8 mouse cellular contexts compared by ENCODE assay signal in the genomic region with DNA sequence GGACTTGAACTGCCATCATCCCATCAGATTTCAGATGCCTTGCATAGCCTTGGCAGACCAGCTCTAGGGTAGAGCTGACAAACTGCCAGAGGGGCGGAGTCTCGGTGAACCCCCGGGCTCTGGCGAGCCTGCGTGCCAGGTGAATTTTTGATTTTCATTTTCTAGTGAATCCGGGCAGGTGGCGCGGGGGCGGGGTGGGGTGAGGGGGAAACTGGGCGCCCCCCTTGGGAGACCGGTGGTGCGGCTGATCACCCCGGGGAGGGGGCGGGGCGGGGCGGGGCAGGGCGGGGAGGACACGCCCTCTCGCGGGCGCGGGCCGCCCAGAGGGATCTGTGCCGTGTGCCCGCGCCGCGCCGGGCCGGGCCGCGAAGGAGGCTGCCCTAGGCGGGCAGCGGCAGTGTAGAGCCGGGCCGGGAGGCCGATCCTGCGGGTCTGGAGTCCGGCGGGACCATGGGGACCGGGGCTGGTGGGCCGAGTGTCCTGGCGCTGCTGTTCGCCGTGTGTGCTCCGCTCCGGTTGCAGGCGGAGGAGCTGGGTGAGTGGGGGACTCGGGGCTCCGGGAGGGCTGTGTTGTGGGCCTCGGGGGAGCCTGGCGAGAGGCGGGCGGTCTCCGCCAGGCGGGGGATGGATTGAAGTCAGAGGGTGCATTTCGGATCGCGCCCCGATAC. TPM values are rescaled to one million over a fixed set of nuclear protein-coding genes. Genes with fewer than 3 reads are reported as not detected.
DNase-seq lines count a peak whose midpoint lies in the region; ATAC-seq lines count a peak whose summit lies in the region.

A gene (plus strand): TSS at position 319 of the 668 bp plus-strand sequence.

- no peaks in the 10 kb centered on the region for H3K36me3 ChIP-seq in embryonic facial prominence, embryonic 14.5 days (ENCODE audit: control insufficient read depth, insufficient read depth, low read length)
- no peaks in the 10 kb centered on the region for H3K36me3 ChIP-seq in heart, embryonic 12.5 days
- H3K36me3 ChIP-seq in kidney, embryonic 15.5 days = no peaks in the 10 kb centered on the region; the same call in 1 of the 2 replicates
- H3K36me3 ChIP-seq in liver, embryonic 11.5 days (ENCODE audit: control insufficient read depth, insufficient read depth, low read length) = no peaks in the 10 kb centered on the region
- H3K36me3 ChIP-seq in splenic B cell, adult 2 months (ENCODE audit: control insufficient read depth, insufficient read depth, low read length, poor library complexity, severe bottlenecking) = no peaks in the 10 kb centered on the region

- no peaks in the 10 kb centered on the region for H3K9me3 ChIP-seq in embryonic facial prominence, embryonic 14.5 days (ENCODE audit: control insufficient read depth, low read length)
- no peaks in the 10 kb centered on the region for H3K9me3 ChIP-seq in heart, embryonic 12.5 days (replicated peaks)
- no peaks in the 10 kb centered on the region for H3K9me3 ChIP-seq in kidney, embryonic 15.5 days (replicated peaks)
- H3K9me3 ChIP-seq in liver, embryonic 11.5 days (ENCODE audit: control insufficient read depth, low read length) = no peaks in the 10 kb centered on the region

- DNase-seq in A20 (ENCODE audit: low read depth, low spot score) = peak; percentile 88
- DNase-seq in adrenal gland, postnatal 36 days = peak; percentile 69 to 78
- peak; percentile 78 for DNase-seq in embryonic facial prominence, embryonic 14.5 days (ENCODE audit: low spot score)
- DNase-seq in liver, embryonic 11.5 days (ENCODE audit: low spot score) = peak; percentile 78
- DNase-seq in naive thymus-derived CD4-positive, alpha-beta T cell, adult 2 months (ENCODE audit: low read depth) = peak; percentile 24
- peak; percentile 78 for DNase-seq in splenic B cell, adult 2 months (ENCODE audit: low read depth, low spot score)

- WGBS in embryonic facial prominence, embryonic 14.5 days = 0% methylated on average over 8 of the region's 60 CpGs
- under 1% methylated on average over 57 of the region's 60 CpGs for WGBS in heart, embryonic 12.5 days
- under 1% methylated on average over 59 of the region's 60 CpGs for WGBS in kidney, embryonic 15.5 days
- WGBS in liver, embryonic 11.5 days = under 1% methylated on average over 52 of the region's 60 CpGs

- H3K4me2 ChIP-seq in embryonic facial prominence, embryonic 14.5 days (ENCODE audit: low read depth, low read length) = peak within 1 kb of the TSS; percentile 87
- peak within 1 kb of the TSS; percentile 82 for H3K4me2 ChIP-seq in heart, embryonic 12.5 days
- peak within 1 kb of the TSS; percentile 71 for H3K4me2 ChIP-seq in kidney, embryonic 15.5 days
- peak within 1 kb of the TSS; percentile 93 for H3K4me2 ChIP-seq in liver, embryonic 11.5 days

- H3K27me3 ChIP-seq in embryonic facial prominence, embryonic 14.5 days (replicated peaks; ENCODE audit: control insufficient read depth, insufficient read depth, low read length) = no peaks in the 10 kb centered on the region
- H3K27me3 ChIP-seq in heart, embryonic 12.5 days (replicated peaks) = no peaks in the 10 kb centered on the region
- H3K27me3 ChIP-seq in kidney, embryonic 15.5 days = no peaks in the 10 kb centered on the region
- no peaks in the 10 kb centered on the region for H3K27me3 ChIP-seq in liver, embryonic 11.5 days (replicated peaks; ENCODE audit: control insufficient read depth, insufficient read depth, low read length)
- 0 out of 2 replicates have a peak, but pooled peaks cover 2% of the 10 kb centered on the region for H3K27me3 ChIP-seq in splenic B cell, adult 2 months (ENCODE audit: control insufficient read depth, insufficient read depth, low read length, poor library complexity, severe bottlenecking)

- H3K27ac ChIP-seq in embryonic facial prominence, embryonic 14.5 days (replicated peaks; ENCODE audit: low read depth, low read length) = peak within 1 kb of the TSS; percentile 74
- H3K27ac ChIP-seq in heart, embryonic 12.5 days (ENCODE audit: poor library complexity, severe bottlenecking) = peak within 1 kb of the TSS; percentile 48
- peak within 1 kb of the TSS; percentile 91 for H3K27ac ChIP-seq in kidney, embryonic 15.5 days
- peak within 1 kb of the TSS; percentile 66 for H3K27ac ChIP-seq in liver, embryonic 11.5 days (ENCODE audit: low read depth, low read length)

- peak within 1 kb of the TSS; percentile 86 for H3K4me3 ChIP-seq in embryonic facial prominence, embryonic 14.5 days (ENCODE audit: low read depth, low read length)
- peak within 1 kb of the TSS; percentile 74 for H3K4me3 ChIP-seq in heart, embryonic 12.5 days
- H3K4me3 ChIP-seq in kidney, embryonic 15.5 days (replicated peaks) = peak within 1 kb of the TSS; percentile 88
- H3K4me3 ChIP-seq in liver, embryonic 11.5 days (ENCODE audit: low read depth, low read length) = peak within 1 kb of the TSS; percentile 80

- no peaks in the 10 kb centered on the region for H3K4me1 ChIP-seq in embryonic facial prominence, embryonic 14.5 days (ENCODE audit: control insufficient read depth, insufficient read depth, low read length)
- peaks cover 7% of the 10 kb centered on the region for H3K4me1 ChIP-seq in heart, embryonic 12.5 days (replicated peaks)
- peaks cover 20% of the 10 kb centered on the region for H3K4me1 ChIP-seq in kidney, embryonic 15.5 days
- no peaks in the 10 kb centered on the region for H3K4me1 ChIP-seq in liver, embryonic 11.5 days (replicated peaks; ENCODE audit: control insufficient read depth, insufficient read depth, low read length)

- peak; percentile 95 for ATAC-seq in embryonic facial prominence, embryonic 14.5 days (ENCODE audit: low read depth)
- ATAC-seq in heart, embryonic 12.5 days (ENCODE audit: insufficient number of reproducible peaks, low FRiP score) = peak; percentile 94
- peak; percentile 96 for ATAC-seq in kidney, embryonic 15.5 days (replicated peaks; ENCODE audit: low FRiP score)
- peak; percentile 92 for ATAC-seq in liver, embryonic 11.5 days (replicated peaks; ENCODE audit: low FRiP score)

- peak within 1 kb of the TSS; percentile 92 for H3K9ac ChIP-seq in embryonic facial prominence, embryonic 14.5 days (ENCODE audit: low read depth, low read length)
- peak within 1 kb of the TSS; percentile 82 for H3K9ac ChIP-seq in heart, embryonic 12.5 days
- H3K9ac ChIP-seq in kidney, embryonic 15.5 days = peak within 1 kb of the TSS; percentile 90
- H3K9ac ChIP-seq in liver, embryonic 11.5 days (ENCODE audit: low read depth, low read length) = peak within 1 kb of the TSS; percentile 85

RNA-seq across cellular contexts. Expression of the gene that starts here (rescaled TPM):
- total RNA-seq in adrenal gland, postnatal 36 days (2021) = 1 to 10 TPM; 4.2 to 4.3 TPM
- polyA plus RNA-seq in embryonic facial prominence, embryonic 14.5 days (2014; fragmentation: Nextera tagmentation; extraction: Ambion mirVana) = 12.8 and 13.6 TPM in 2 replicates
- polyA plus RNA-seq in heart, embryonic 12.5 days (2016; fragmentation: Nextera tagmentation; extraction: Ambion mirVana) = 9.3 and 9.9 TPM in 2 replicates
- 28.6 and 30.2 TPM in 2 replicates for polyA plus RNA-seq in kidney, embryonic 15.5 days (2015; fragmentation: Nextera tagmentation; extraction: Ambion mirVana)
- 11.9 and 13.5 TPM in 2 replicates for polyA plus RNA-seq in liver, embryonic 11.5 days (2014; fragmentation: Nextera tagmentation; extraction: Ambion mirVana)

Comparison
In these comparisons a context has a peak if more than half of its experiments do, and no peak if none do; other contexts are left out.
1. Peak in every context shown above with its lines: DNase-seq, ATAC-seq, H3K4me3 ChIP-seq and H3K27ac ChIP-seq.
2. DNase-seq: peak in every context shown above with its lines; median percentile 88 in A20; 78 in embryonic facial prominence, embryonic 14.5 days; 78 in liver, embryonic 11.5 days; 78 in splenic B cell, adult 2 months; 74 in adrenal gland, postnatal 36 days; 24 in naive thymus-derived CD4-positive, alpha-beta T cell, adult 2 months.